Mouse (Mus musculus): ENCODE data around the gene Ugt1a6a. TPM values are rescaled to one million over a fixed set of nuclear protein-coding genes. Genes with fewer than 3 reads are reported as not detected.
"Not testable (repeated sequence)": the region's sequence is repeated elsewhere in the genome, so short reads cannot be mapped to it uniquely, and the experiment has no call there.

The Ugt1a6a gene
- total and polyA plus RNA-seq, 3 experiments = not detected

DNA sequence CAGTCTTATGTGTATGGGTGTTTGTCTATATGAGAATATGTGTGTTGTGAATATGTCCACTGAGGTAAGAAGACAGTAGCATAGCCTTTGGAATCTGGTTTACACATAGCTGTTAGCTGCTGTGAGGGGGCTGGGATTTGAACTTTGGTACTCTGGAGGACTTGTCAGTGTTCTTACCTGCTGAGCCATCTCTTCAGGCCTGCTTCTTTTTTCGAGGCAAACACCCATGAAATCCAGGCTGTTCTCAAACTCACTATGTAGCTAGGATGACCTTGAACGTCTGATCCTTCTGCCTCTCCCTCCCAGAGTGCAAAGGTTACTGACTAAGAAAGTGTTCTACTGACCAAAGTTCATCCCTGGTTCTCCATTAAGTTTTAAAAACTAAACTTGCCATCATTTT, 29.0 kb upstream of the Ugt1a6a start:
- Histone ChIP-seq H3K9ac (ENCODE audit: control insufficient read depth, low read depth, low read length, poor library complexity, severe bottlenecking) (no peak overlapping the region), H3K9me3 (replicated peaks; ENCODE audit: insufficient read depth, low read length) (no peaks in the 10 kb centered on the region)
- DNase-seq (ENCODE audit: low read depth, low spot score) = no peak

DNA sequence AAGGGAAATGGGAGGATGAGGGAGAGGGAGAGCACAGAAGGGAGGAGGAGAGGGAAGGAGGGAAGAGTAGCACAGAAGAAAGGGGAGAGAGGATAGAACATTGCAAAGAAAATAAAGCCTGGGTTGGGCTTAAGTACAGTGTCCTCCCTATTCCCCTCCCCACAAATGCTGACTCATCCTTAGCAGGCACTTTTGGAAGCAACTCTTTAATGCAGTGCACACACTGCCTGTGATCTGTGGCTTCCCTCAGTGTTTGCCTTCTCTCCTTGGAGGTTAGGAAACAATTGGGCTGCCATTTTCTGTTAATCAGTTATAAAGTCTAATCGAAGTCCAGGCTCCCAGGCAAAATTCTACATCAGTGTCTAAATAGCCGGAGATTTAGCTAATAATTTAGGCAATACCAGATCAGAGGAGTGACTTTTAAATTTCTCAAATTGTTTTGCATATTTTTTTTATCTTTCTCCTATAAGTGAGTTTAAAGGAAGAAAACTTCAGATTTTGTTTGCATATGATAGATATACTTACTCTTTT, 25.5 kb upstream of the Ugt1a6a start:
- DNase-seq (ENCODE audit: low read depth, low spot score); H3K79me2 ChIP-seq (ENCODE audit: control insufficient read depth, insufficient read depth, low read length, poor library complexity): not testable (repeated sequence)

More for the DNA sequence above, 29.0 kb upstream of the Ugt1a6a start:
- no peaks in the 10 kb centered on the region for H3K27me3 ChIP-seq (ENCODE audit: control insufficient read depth in 1 of 2, insufficient read depth in 2 of 2, low read length in 2 of 2)
- H3K79me2 ChIP-seq (ENCODE audit: control insufficient read depth, insufficient read depth, low read length, poor library complexity) = no peaks in the 10 kb centered on the region
- H3K27ac ChIP-seq (ENCODE audit: control insufficient read depth, low read depth, low read length) = no peak overlapping the region
- peaks cover 0 to 9% of the 10 kb centered on the region in 2 experiments; a peak in 2 of 4 replicates for H3K36me3 ChIP-seq (ENCODE audit: control insufficient read depth in 1 of 2, insufficient read depth in 2 of 2, low read length in 2 of 2)
- TF ChIP-seq HCFC1 (IDR thresholded peaks at IDR 0.05; ENCODE audit: low read depth, low read length) (no peak), POLR2AphosphoS5 (IDR thresholded peaks at IDR 0.05; ENCODE audit: borderline replicate concordance, low read depth, low read length) (no peak), EP300 (IDR thresholded peaks at IDR 0.05; ENCODE audit: low read depth in 1 of 2, low read length in 2 of 2) (no peak), ETS1 (IDR thresholded peaks at IDR 0.05; ENCODE audit: low read depth, low read length) (no peak), ZNF384 (IDR thresholded peaks at IDR 0.05; ENCODE audit: low read depth, low read length) (no peak), USF1 (IDR thresholded peaks at IDR 0.05; ENCODE audit: low read depth, low read length) (no peak), ZC3H11A (IDR thresholded peaks at IDR 0.05; ENCODE audit: low read depth, low read length) (no peak), BHLHE40 (IDR thresholded peaks at IDR 0.05; ENCODE audit: borderline replicate concordance, low read depth, low read length) (no peak)
- peaks cover 0 to 14% of the 10 kb centered on the region in 2 experiments; a peak in 3 of 4 replicates for H3K4me1 ChIP-seq (ENCODE audit: control insufficient read depth in 1 of 2, insufficient read depth in 2 of 2, low read length in 2 of 2)
- no peak overlapping the region for H3K4me3 ChIP-seq (ENCODE audit: control insufficient read depth in 1 of 2, insufficient read depth in 1 of 2, low read depth in 2 of 2, low read length in 2 of 2)

DNA sequence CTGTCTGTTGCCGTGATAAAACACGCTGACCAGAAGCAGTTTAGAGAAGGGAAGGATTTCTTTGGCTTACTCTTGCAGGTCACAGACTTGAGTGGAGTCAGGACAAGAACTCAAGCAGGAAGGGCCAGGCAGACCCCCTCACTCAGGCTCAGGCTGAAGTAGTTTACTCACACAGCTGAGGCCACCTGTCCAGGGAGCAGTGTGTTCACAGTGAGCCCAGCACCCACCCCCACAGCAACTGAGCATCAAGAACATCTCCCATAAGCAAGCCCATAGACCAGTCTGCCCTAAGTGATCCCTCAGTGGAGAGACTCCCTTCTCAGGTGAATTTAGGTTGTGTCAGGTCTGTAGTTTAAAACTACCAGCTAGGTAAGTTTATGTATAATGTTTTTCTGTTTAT, 25.0 kb upstream of the Ugt1a6a start:
- not testable (repeated sequence) for DNase-seq (ENCODE audit: low read depth, low spot score); H3K36me3 ChIP-seq (ENCODE audit: control insufficient read depth in 1 of 2, insufficient read depth in 2 of 2, low read length in 2 of 2); H3K9ac ChIP-seq (ENCODE audit: control insufficient read depth, low read depth, low read length, poor library complexity, severe bottlenecking); H3K79me2 ChIP-seq (ENCODE audit: control insufficient read depth, insufficient read depth, low read length, poor library complexity); H3K27ac ChIP-seq (ENCODE audit: control insufficient read depth, low read depth, low read length); H3K9me3 ChIP-seq (replicated peaks; ENCODE audit: insufficient read depth, low read length); H3K4me1 ChIP-seq (ENCODE audit: control insufficient read depth in 1 of 2, insufficient read depth in 2 of 2, low read length in 2 of 2); H3K27me3 ChIP-seq (ENCODE audit: control insufficient read depth in 1 of 2, insufficient read depth in 2 of 2, low read length in 2 of 2); H3K4me3 ChIP-seq (ENCODE audit: control insufficient read depth in 1 of 2, insufficient read depth in 1 of 2, low read depth in 2 of 2, low read length in 2 of 2)

More for the DNA sequence above, 25.5 kb upstream of the Ugt1a6a start:
- not testable (repeated sequence) for H3K9me3 ChIP-seq (replicated peaks; ENCODE audit: insufficient read depth, low read length); H3K27ac ChIP-seq (ENCODE audit: control insufficient read depth, low read depth, low read length); H3K27me3 ChIP-seq (ENCODE audit: control insufficient read depth in 1 of 2, insufficient read depth in 2 of 2, low read length in 2 of 2); H3K9ac ChIP-seq (ENCODE audit: control insufficient read depth, low read depth, low read length, poor library complexity, severe bottlenecking); H3K36me3 ChIP-seq (ENCODE audit: control insufficient read depth in 1 of 2, insufficient read depth in 2 of 2, low read length in 2 of 2); H3K4me1 ChIP-seq (ENCODE audit: control insufficient read depth in 1 of 2, insufficient read depth in 2 of 2, low read length in 2 of 2); H3K4me3 ChIP-seq (ENCODE audit: control insufficient read depth in 1 of 2, insufficient read depth in 1 of 2, low read depth in 2 of 2, low read length in 2 of 2)

DNA sequence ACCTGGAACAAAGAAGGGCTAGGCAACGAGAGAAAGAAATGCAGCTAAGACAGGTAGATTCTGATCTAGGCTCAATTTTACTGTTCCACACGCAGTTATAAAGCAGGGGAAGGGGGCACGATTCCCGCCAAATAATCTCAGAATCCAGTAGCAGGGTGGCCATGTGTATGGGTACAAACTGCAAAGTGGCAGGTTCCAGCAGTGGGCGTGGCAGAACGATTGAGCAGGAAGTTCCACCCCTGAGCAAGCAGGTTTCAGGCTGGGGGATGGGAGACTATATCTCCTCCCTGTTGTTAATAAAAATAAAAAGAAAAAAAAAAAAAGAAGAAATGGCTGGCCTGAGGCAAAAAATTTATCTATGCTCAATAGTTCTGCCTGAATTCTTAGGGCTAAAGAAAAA, 21.8 kb upstream of the Ugt1a6a start:
- H3K27ac ChIP-seq (ENCODE audit: control insufficient read depth, low read depth, low read length); H3K36me3 ChIP-seq (ENCODE audit: control insufficient read depth in 1 of 2, insufficient read depth in 2 of 2, low read length in 2 of 2); H3K4me1 ChIP-seq (ENCODE audit: control insufficient read depth in 1 of 2, insufficient read depth in 2 of 2, low read length in 2 of 2); H3K27me3 ChIP-seq (ENCODE audit: control insufficient read depth in 1 of 2, insufficient read depth in 2 of 2, low read length in 2 of 2); DNase-seq (ENCODE audit: low read depth, low spot score); H3K4me3 ChIP-seq (ENCODE audit: control insufficient read depth in 1 of 2, insufficient read depth in 1 of 2, low read depth in 2 of 2, low read length in 2 of 2); H3K79me2 ChIP-seq (ENCODE audit: control insufficient read depth, insufficient read depth, low read length, poor library complexity); H3K9ac ChIP-seq (ENCODE audit: control insufficient read depth, low read depth, low read length, poor library complexity, severe bottlenecking); H3K9me3 ChIP-seq (replicated peaks; ENCODE audit: insufficient read depth, low read length): not testable (repeated sequence)

DNA sequence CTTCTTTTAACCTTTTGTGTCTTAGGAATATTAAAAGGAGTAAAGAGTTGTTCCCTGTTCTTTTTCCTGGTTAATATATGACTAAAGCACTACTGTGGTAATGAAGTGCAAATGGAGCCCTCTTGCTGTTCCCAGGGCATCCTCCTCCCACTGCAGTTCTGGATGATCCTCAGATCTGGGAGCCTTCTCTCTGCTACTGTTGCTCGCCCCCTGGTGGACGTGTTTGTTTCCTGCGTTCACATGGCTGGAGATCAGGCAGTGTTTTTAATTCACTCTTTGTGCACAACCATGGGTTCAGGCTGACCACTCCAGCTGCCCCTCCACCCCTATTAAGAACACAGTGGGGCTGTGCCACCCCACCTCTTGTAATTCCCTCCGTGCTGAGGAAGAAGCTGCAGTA, 14.1 kb upstream of the Ugt1a6a start:
- not testable (repeated sequence) for DNase-seq (ENCODE audit: low read depth, low spot score); H3K79me2 ChIP-seq (ENCODE audit: control insufficient read depth, insufficient read depth, low read length, poor library complexity); H3K9ac ChIP-seq (ENCODE audit: control insufficient read depth, low read depth, low read length, poor library complexity, severe bottlenecking); H3K9me3 ChIP-seq (replicated peaks; ENCODE audit: insufficient read depth, low read length); H3K4me1 ChIP-seq (ENCODE audit: control insufficient read depth in 1 of 2, insufficient read depth in 2 of 2, low read length in 2 of 2); H3K36me3 ChIP-seq (ENCODE audit: control insufficient read depth in 1 of 2, insufficient read depth in 2 of 2, low read length in 2 of 2); H3K4me3 ChIP-seq (ENCODE audit: control insufficient read depth in 1 of 2, insufficient read depth in 1 of 2, low read depth in 2 of 2, low read length in 2 of 2); H3K27me3 ChIP-seq (ENCODE audit: control insufficient read depth in 1 of 2, insufficient read depth in 2 of 2, low read length in 2 of 2); H3K27ac ChIP-seq (ENCODE audit: control insufficient read depth, low read depth, low read length)
